15 mouse cellular contexts compared by ENCODE assay signal in the genomic region with DNA sequence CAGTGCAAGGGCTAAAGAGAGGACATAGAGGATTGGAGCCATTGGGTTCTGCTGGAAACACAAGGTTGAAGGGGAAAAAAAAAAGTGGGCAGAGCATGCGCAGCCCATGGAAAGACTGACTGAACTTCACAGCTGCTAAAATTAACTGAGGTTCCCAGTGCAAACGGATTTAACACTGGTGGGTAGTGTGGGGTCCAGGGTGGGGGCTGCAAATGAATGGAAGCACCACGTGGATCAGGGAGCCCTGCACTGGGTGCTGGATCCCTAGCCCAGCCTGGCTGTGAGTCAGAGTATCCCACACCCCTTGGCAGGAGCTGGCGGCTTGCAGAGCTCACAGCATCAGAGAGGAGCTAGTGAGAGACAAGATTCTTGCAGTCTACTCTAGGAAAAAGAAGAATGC. TPM values are rescaled to one million over a fixed set of nuclear protein-coding genes. Genes with fewer than 3 reads are reported as not detected.
DNase-seq lines count a peak whose midpoint lies in the region; ATAC-seq and TF ChIP-seq lines count a peak whose summit lies in the region.
"Had no signal": no experiment of that assay in that cellular context is flagged by ENCODE, and none has a peak within 500 bp of the region (broad histone marks: within the 10 kb centered on the region; RNA-seq: fewer than 3 reads in every experiment).

No protein-coding gene starts in this region.

- no peak for TF ChIP-seq CTCF in hindbrain, postnatal 0 days (IDR thresholded peaks at IDR 0.05; ENCODE audit: low read depth)

- no peak overlapping the region for H3K9ac ChIP-seq in heart, embryonic 14.5 days (ENCODE audit: low read length)
- H3K9ac ChIP-seq in hindbrain, postnatal 0 days (replicated peaks; ENCODE audit: low read length): no peak overlapping the region
- H3K9ac ChIP-seq: limb, embryonic 12.5 days; lung, embryonic 15.5 days had no signal

- peaks cover 16 to 18% of the 10 kb centered on the region in 2 experiments for H3K4me1 ChIP-seq in heart, embryonic 14.5 days (ENCODE audit: control insufficient read depth in 2 of 2, insufficient read depth in 2 of 2, low read length in 2 of 2)
- no peaks in the 10 kb centered on the region for H3K4me1 ChIP-seq in hindbrain, postnatal 0 days (ENCODE audit: insufficient read depth, low read length)
- H3K4me1 ChIP-seq: hindbrain, embryonic 10.5 days; lung, embryonic 15.5 days; midbrain, embryonic 10.5 days had no signal

- no peak for DNase-seq in heart, postnatal 14 days
- peak; percentile 78 to 85 for DNase-seq in frontal cortex, adult 2 months (ENCODE audit: extremely low spot score in 1 of 2, low spot score in 1 of 2)
- peak; percentile 25 to 26 for DNase-seq in layer of hippocampus, postnatal 36 days
- peak; percentile 88 for DNase-seq in right cerebral cortex, adult 18-20 months
- DNase-seq in hindbrain, postnatal 0 days (ENCODE audit: low spot score): no peak
- DNase-seq in lung, postnatal 14 days: no peak
- DNase-seq in adrenal gland, adult 18-20 months (ENCODE audit: low spot score in 2 of 2): no peak
- DNase-seq: cerebellum, postnatal 14 days; kidney, adult 9 months had no signal

- no peak overlapping the region for H3K4me3 ChIP-seq in heart, embryonic 14.5 days (ENCODE audit: control insufficient read depth in 1 of 2, insufficient read depth in 1 of 2, low read depth in 1 of 2, low read length in 2 of 2)
- no peak overlapping the region for H3K4me3 ChIP-seq in hindbrain, postnatal 0 days (ENCODE audit: low read length)
- H3K4me3 ChIP-seq: hindbrain, embryonic 10.5 days; limb, embryonic 12.5 days; lung, embryonic 15.5 days; midbrain, embryonic 10.5 days had no signal

- peak; percentile 47; the same call in 1 of the 2 replicates for ATAC-seq in heart, embryonic 14.5 days (ENCODE audit: insufficient number of reproducible peaks, insufficient read depth, low FRiP score, low read depth)
- ATAC-seq in hindbrain, postnatal 0 days: no peak
- ATAC-seq: forebrain, embryonic 16.5 days had no signal

- H3K4me2 ChIP-seq in heart, embryonic 14.5 days (ENCODE audit: low read length): no peak overlapping the region
- H3K4me2 ChIP-seq in hindbrain, postnatal 0 days (ENCODE audit: low read depth, low read length): no peak overlapping the region
- H3K4me2 ChIP-seq: limb, embryonic 12.5 days; lung, embryonic 15.5 days had no signal

- H3K27me3 ChIP-seq in heart, embryonic 14.5 days (ENCODE audit: control insufficient read depth, insufficient read depth, low read length): no peaks in the 10 kb centered on the region
- no peaks in the 10 kb centered on the region for H3K27me3 ChIP-seq in hindbrain, postnatal 0 days (ENCODE audit: insufficient read depth, low read length)
- H3K27me3 ChIP-seq: limb, embryonic 12.5 days; lung, embryonic 15.5 days had no signal

- peaks cover 4% of the 10 kb centered on the region; the same call in 1 of the 2 replicates for H3K36me3 ChIP-seq in heart, embryonic 14.5 days (ENCODE audit: control insufficient read depth, insufficient read depth, low read length)
- H3K36me3 ChIP-seq in hindbrain, postnatal 0 days (ENCODE audit: insufficient read depth, low read length): no peaks in the 10 kb centered on the region
- H3K36me3 ChIP-seq: hindbrain, embryonic 10.5 days had no signal

- intact Hi-C loops in heart, postnatal 14 days (cut with DNase I): no loop called here

- H3K27ac ChIP-seq in heart, embryonic 14.5 days (replicated peaks in 1 of 2; ENCODE audit: control insufficient read depth in 1 of 2, insufficient read depth in 1 of 2, low read depth in 2 of 2, low read length in 2 of 2): peak overlapping the region; percentile 14 to 57; a peak in 3 of 4 replicates
- no peak overlapping the region for H3K27ac ChIP-seq in hindbrain, postnatal 0 days
- H3K27ac ChIP-seq: hindbrain, embryonic 10.5 days; limb, embryonic 12.5 days; lung, embryonic 15.5 days; midbrain, embryonic 10.5 days had no signal

- no peaks in the 10 kb centered on the region for H3K9me3 ChIP-seq in heart, embryonic 14.5 days (ENCODE audit: control insufficient read depth, low read length)
- H3K9me3 ChIP-seq in hindbrain, postnatal 0 days (ENCODE audit: low read length): 0 out of 2 replicates have a peak, but pooled peaks cover 2% of the 10 kb centered on the region
- H3K9me3 ChIP-seq: hindbrain, embryonic 10.5 days; limb, embryonic 12.5 days; lung, embryonic 15.5 days; midbrain, embryonic 10.5 days had no signal

- 50% methylated on average over 4 of the region's 4 CpGs for WGBS in heart, embryonic 14.5 days
- WGBS in hindbrain, postnatal 0 days: 71% methylated on average over 4 of the region's 4 CpGs

RNA-seq across cellular contexts. Expression of gene Adcy3, which starts 15.3 kb away (rescaled TPM):
- 4.2 and 4.8 TPM in 2 replicates for polyA plus RNA-seq in heart, embryonic 14.5 days (2014; fragmentation: Nextera tagmentation; extraction: Ambion mirVana)
- total RNA-seq in heart, postnatal 14 days (2021): 1 to 10 TPM; 4.5 to 7.2 TPM
- polyA plus RNA-seq in frontal cortex, adult 2 months (2012; rRNA removed): 24.5 and 24.9 TPM in 2 replicates
- total RNA-seq in layer of hippocampus, postnatal 36 days (2021): 10 to 100 TPM; 49.9 to 50.3 TPM
- 40.4 and 40.9 TPM in 2 replicates for total RNA-seq in hindbrain, postnatal 0 days (2014; rRNA removed)
- 11.5 and 12.5 TPM in 2 replicates for polyA plus RNA-seq in hindbrain, postnatal 0 days (2015; fragmentation: Nextera tagmentation; extraction: Ambion mirVana)
- total RNA-seq in adrenal gland, adult 18-20 months (2021): 10 to 100 TPM; 56.6 to 57.9 TPM

RNA-seq across cellular contexts. Expression of gene Dnajc27, which starts 35.2 kb away (rescaled TPM):
- 7.8 and 8.7 TPM in 2 replicates for polyA plus RNA-seq in heart, embryonic 14.5 days (2014; fragmentation: Nextera tagmentation; extraction: Ambion mirVana)
- 1 to 10 TPM; 6.2 to 6.6 TPM for total RNA-seq in heart, postnatal 14 days (2021)
- polyA plus RNA-seq in frontal cortex, adult 2 months (2012; rRNA removed): 84.1 and 94.4 TPM in 2 replicates
- total RNA-seq in layer of hippocampus, postnatal 36 days (2021): 10 to 100 TPM; 81.5 to 81.7 TPM
- 47.4 and 49.5 TPM in 2 replicates for total RNA-seq in hindbrain, postnatal 0 days (2014; rRNA removed)
- polyA plus RNA-seq in hindbrain, postnatal 0 days (2015; fragmentation: Nextera tagmentation; extraction: Ambion mirVana): 24.2 and 25.2 TPM in 2 replicates
- total RNA-seq in adrenal gland, adult 18-20 months (2021): 1 to 10 TPM; 4.8 to 6.0 TPM

Comparison
In these comparisons a context has a peak if more than half of its experiments do, and no peak if none do; other contexts are left out.
1. DNase-seq: peak in frontal cortex, adult 2 months (2 of 2), layer of hippocampus, postnatal 36 days (2 of 2) and right cerebral cortex, adult 18-20 months (single experiment); none in heart, postnatal 14 days (0 of 2), hindbrain, postnatal 0 days (single experiment), lung, postnatal 14 days (single experiment) and adrenal gland, adult 18-20 months (0 of 2).